Mouse (Mus musculus) hindbrain, embryonic 13.5 days (tissue): Measurements from ENCODE around the gene Cutc. TPM values are rescaled to one million over a fixed set of nuclear protein-coding genes. Genes with fewer than 3 reads are reported as not detected.

Experiments
- ATAC-seq: fragments of 200-750 bp; cut with Nextera tagmentation; 2 replicates; pipeline ENCODE4 v1.8.0; 2017; ENCODE audit warnings: moderate TSS enrichment; ENCODE audit not compliant: low FRiP score
- H3K27ac ChIP-seq: fragments of 300-500 bp; sonication (generic); 2 replicates; pipeline ENCODE4 v1.5.1; 2015; ENCODE audit warnings: inconsistent platforms, mild to moderate bottlenecking, moderate library complexity
- H3K27me3 ChIP-seq: fragments of 300-500 bp; sonication (generic); 2 replicates; pipeline ENCODE4 v1.6.1; 2015; ENCODE audit warnings: mild to moderate bottlenecking, inconsistent platforms
- H3K36me3 ChIP-seq: fragments of 300-500 bp; sonication (generic); 2 replicates; pipeline ENCODE4 v1.6.1; 2015; ENCODE audit warnings: mild to moderate bottlenecking, inconsistent platforms
- H3K4me1 ChIP-seq: fragments of 300-500 bp; sonication (generic); replicated peaks from 2 replicates; pipeline ENCODE4 v1.6.1; 2015; ENCODE audit warnings: inconsistent platforms
- H3K4me2 ChIP-seq: fragments of 300-500 bp; sonication (generic); 2 replicates; pipeline ENCODE4 v1.6.1; 2015; ENCODE audit warnings: inconsistent platforms, mild to moderate bottlenecking, moderate library complexity
- H3K4me3 ChIP-seq: fragments of 300-500 bp; sonication (generic); 2 replicates; pipeline ENCODE4 v1.5.1; 2015; ENCODE audit warnings: mild to moderate bottlenecking, inconsistent platforms
- H3K9ac ChIP-seq: fragments of 300-500 bp; sonication (generic); 2 replicates; pipeline ENCODE4 v1.6.1; 2015; ENCODE audit warnings: mild to moderate bottlenecking, inconsistent platforms
- H3K9me3 ChIP-seq: fragments of 300-500 bp; sonication (generic); 2 replicates; pipeline ENCODE4 v1.6.1; 2016; ENCODE audit warnings: inconsistent platforms
- WGBS: fragments of 180-500 bp; shearing (Covaris S2); methylation state at CpG from one replicate; pipeline ENCODE4 v1.1.7; 2015; 5-methylcytosine and 5-hydroxymethylcytosine counted together
- polyA plus RNA-seq: library from polyadenylated mRNA; unstranded; fragments of >200 nt; fragmentation: Nextera tagmentation; extraction: Ambion mirVana; gene quantifications from 2 replicates; pipeline ENCODE4 v1.2.1, GENCODE M21; 2015

The Cutc gene
- polyA plus RNA-seq, 1 experiment from 2014 or later = 8.0 TPM

GRCm38 (mm10) chr19:43813315-43813714 is 60.5 kb downstream of the Cutc start:
- no peaks in the 10 kb centered on the region for H3K9me3 ChIP-seq
- 0 out of 2 replicates have a peak, but pooled peaks cover 3% of the 10 kb centered on the region for H3K27me3 ChIP-seq
- no peak overlapping the region for H3K4me2 ChIP-seq
- no peak for ATAC-seq
- H3K4me3 ChIP-seq = no peak overlapping the region
- no peaks in the 10 kb centered on the region for H3K4me1 ChIP-seq
- H3K9ac ChIP-seq = no peak overlapping the region
- no peak overlapping the region for H3K27ac ChIP-seq
- WGBS = 92% methylated on average over 10 of the region's 10 CpGs
- no peaks in the 10 kb centered on the region for H3K36me3 ChIP-seq

GRCm38 (mm10) chr19:43815661-43816414 is 63.0 kb downstream of the Cutc start:
- no peak for ATAC-seq
- Histone ChIP-seq H3K27ac (no peak overlapping the region), H3K9me3 (no peaks in the 10 kb centered on the region), H3K4me3 (no peak overlapping the region), H3K36me3 (no peaks in the 10 kb centered on the region), H3K9ac (no peak overlapping the region), H3K27me3 (0 out of 2 replicates have a peak, but pooled peaks cover 3% of the 10 kb centered on the region), H3K4me1 (no peaks in the 10 kb centered on the region), H3K4me2 (no peak overlapping the region)
- WGBS = 82% methylated on average over 14 of the region's 14 CpGs

Other genes with a start within 250 kb of the Cutc start
- 75.4 and 75.8 TPM in 2 replicates for gene Got1, start 228.4 kb upstream of the Cutc start, polyA plus RNA-seq
- gene Nkx2-3, start 140.7 kb upstream of the Cutc start, polyA plus RNA-seq = 0.18 TPM in 1 of 2 replicates, not detected in the other
- gene Slc25a28, start 78.1 kb upstream of the Cutc start, polyA plus RNA-seq = 14.0 and 15.1 TPM in 2 replicates
- gene Entpd7, start 63.3 kb upstream of the Cutc start, polyA plus RNA-seq = 10.1 and 10.6 TPM in 2 replicates
- 12.0 and 13.1 TPM in 2 replicates for gene Cox15, start within 50 bp of the Cutc start, polyA plus RNA-seq
- gene Abcc2, start 29.2 kb downstream of the Cutc start, polyA plus RNA-seq = 0.06 and 0.19 TPM in 2 replicates
- 9.2 and 10.8 TPM in 2 replicates for gene Dnmbp, start 187.2 kb downstream of the Cutc start, polyA plus RNA-seq
- 0.32 and 0.48 TPM in 2 replicates for gene Cpn1, start 233.6 kb downstream of the Cutc start, polyA plus RNA-seq